Mouse (Mus musculus) kidney, adult 2 months (tissue): Measurements from ENCODE around the gene Lrrc59. TPM values are rescaled to one million over a fixed set of nuclear protein-coding genes. Genes with fewer than 3 reads are reported as not detected.

Experiments
- DNase-seq: peaks from one replicate; pipeline ENCODE4 v3.0.0; 2021
- H3K27ac ChIP-seq: fragments of 200-500 bp; 2 replicates; pipeline ENCODE4 v1.5.1; 2012; ENCODE audit warnings: low read depth, low read length, control low read depth, inconsistent platforms; ENCODE audit not compliant: insufficient read depth
- H3K27me3 ChIP-seq: fragments of 200-500 bp; replicated peaks from 2 replicates; pipeline ENCODE4 v1.6.1; 2012; ENCODE audit warnings: mild to moderate bottlenecking, moderate library complexity, low read length, inconsistent platforms; ENCODE audit not compliant: control insufficient read depth, insufficient read depth
- H3K36me3 ChIP-seq: fragments of 200-500 bp; 2 replicates; pipeline ENCODE4 v1.6.1; 2012; ENCODE audit warnings: mild to moderate bottlenecking, moderate library complexity, low read length, inconsistent platforms; ENCODE audit not compliant: control insufficient read depth, insufficient read depth
- H3K4me1 ChIP-seq: fragments of 200-500 bp; 2 replicates; pipeline ENCODE4 v1.6.1; 2011; ENCODE audit warnings: low read length; ENCODE audit not compliant: control insufficient read depth, insufficient read depth
- H3K4me3 ChIP-seq: fragments of 200-500 bp; 2 replicates; pipeline ENCODE4 v1.5.1; 2011; ENCODE audit warnings: mild to moderate bottlenecking, low read depth, low read length, control low read depth; ENCODE audit not compliant: insufficient read depth
- CTCF ChIP-seq: fragments of 200-500 bp; conservative IDR thresholded peaks from 2 replicates; pipeline ENCODE4 v1.5.1; 2011; ENCODE audit warnings: low read depth, mild to moderate bottlenecking, control low read depth, low read length, moderate library complexity, mixed read lengths; ENCODE audit not compliant: insufficient read depth, insufficient read length
- POLR2A ChIP-seq: fragments of 200-500 bp; IDR thresholded peaks from one replicate; pipeline ENCODE4 v1.6.1; 2011; ENCODE audit warnings: low read depth, low read length, control low read depth
- WGBS: fragments of 180-500 bp; shearing (Covaris S2); methylation state at CpG from one replicate; pipeline ENCODE4 v1.1.7; 2018; 5-methylcytosine and 5-hydroxymethylcytosine counted together
- polyA plus RNA-seq: library from polyadenylated mRNA; depleted of rRNA; stranded (reverse); fragments of >200 nt; gene quantifications from 2 replicates; pipeline ENCODE4 v1.2.3, GENCODE M21; 2012; rRNA removed

The Lrrc59 gene
- 43.4 and 43.6 TPM in 2 replicates for polyA plus RNA-seq

GRCm38 (mm10) chr11:94629199-94629883, at the start of gene Lrrc59:
Gene Lrrc59, plus strand, starts transcription at chr11:94629767.
- Histone ChIP-seq H3K36me3 (no peaks in the 10 kb centered on the region), H3K27me3 (no peaks in the 10 kb centered on the region), H3K27ac (no peak within 1 kb of the TSS), H3K4me1 (peaks cover 11% of the 10 kb centered on the region; the same call in 1 of the 2 replicates), H3K4me3 (peak within 1 kb of the TSS; percentile 76)
- TF ChIP-seq CTCF (peak; percentile 91), POLR2A (no peak)
- DNase-seq, result peak; percentile 95
- WGBS, result 5% methylated on average over 41 of the region's 41 CpGs

- H3K4me1 ChIP-seq, result no peaks in the 10 kb centered on the region
- H3K4me3 ChIP-seq, result no peak overlapping the region
- TF ChIP-seq POLR2A (no peak), CTCF (no peak)
- no peak overlapping the region for H3K27ac ChIP-seq
- no peak for DNase-seq
- no peaks in the 10 kb centered on the region for H3K27me3 ChIP-seq
- H3K36me3 ChIP-seq, result no peaks in the 10 kb centered on the region
- 87% methylated on average over 5 of the region's 5 CpGs for WGBS
These were observed 49.3 kb upstream of the Lrrc59 start for GRCm38 (mm10) chr11:94580111-94580740.

GRCm38 (mm10) chr11:94585091-94585490, 44.5 kb upstream of the Lrrc59 start:
- H3K27me3 ChIP-seq, result no peaks in the 10 kb centered on the region
- no peak overlapping the region for H3K4me3 ChIP-seq
- DNase-seq, result no peak
- H3K36me3 ChIP-seq, result no peaks in the 10 kb centered on the region
- H3K27ac ChIP-seq, result no peak overlapping the region
- WGBS, result 87% methylated on average over 9 of the region's 9 CpGs
- no peaks in the 10 kb centered on the region for H3K4me1 ChIP-seq
- TF ChIP-seq CTCF, result no peak
- no peak for TF ChIP-seq POLR2A

- no peak overlapping the region for H3K4me3 ChIP-seq
- H3K27me3 ChIP-seq, result no peaks in the 10 kb centered on the region
- TF ChIP-seq POLR2A (no peak), CTCF (no peak)
- no peak overlapping the region for H3K27ac ChIP-seq
- peaks cover 4% of the 10 kb centered on the region for H3K4me1 ChIP-seq
- no peaks in the 10 kb centered on the region for H3K36me3 ChIP-seq
- 65% methylated on average over 6 of the region's 6 CpGs for WGBS
- DNase-seq, result no peak
These were observed 42.1 kb upstream of the Lrrc59 start for GRCm38 (mm10) chr11:94587511-94587910.

GRCm38 (mm10) chr11:94596311-94596852, 33.2 kb upstream of the Lrrc59 start:
- Histone ChIP-seq H3K4me3 (no peak overlapping the region), H3K27me3 (no peaks in the 10 kb centered on the region), H3K36me3 (no peaks in the 10 kb centered on the region), H3K4me1 (peaks cover 14% of the 10 kb centered on the region), H3K27ac (no peak overlapping the region)
- DNase-seq, result peak; percentile 29
- 73% methylated on average over 7 of the region's 7 CpGs for WGBS
- TF ChIP-seq CTCF (no peak), POLR2A (no peak)

- 12% methylated on average over 4 of the region's 4 CpGs for WGBS
- no peaks in the 10 kb centered on the region for H3K36me3 ChIP-seq
- no peak overlapping the region for H3K4me3 ChIP-seq
- H3K27ac ChIP-seq, result no peak overlapping the region
- no peaks in the 10 kb centered on the region for H3K27me3 ChIP-seq
- TF ChIP-seq POLR2A (no peak), CTCF (no peak)
- peak; percentile 92 for DNase-seq
- peaks cover 14% of the 10 kb centered on the region; the same call in 1 of the 2 replicates for H3K4me1 ChIP-seq
These were observed 32.2 kb upstream of the Lrrc59 start for GRCm38 (mm10) chr11:94597319-94597718.
